Mouse (Mus musculus): ENCODE data around the gene Fbxw10.

The Fbxw10 gene

DNA sequence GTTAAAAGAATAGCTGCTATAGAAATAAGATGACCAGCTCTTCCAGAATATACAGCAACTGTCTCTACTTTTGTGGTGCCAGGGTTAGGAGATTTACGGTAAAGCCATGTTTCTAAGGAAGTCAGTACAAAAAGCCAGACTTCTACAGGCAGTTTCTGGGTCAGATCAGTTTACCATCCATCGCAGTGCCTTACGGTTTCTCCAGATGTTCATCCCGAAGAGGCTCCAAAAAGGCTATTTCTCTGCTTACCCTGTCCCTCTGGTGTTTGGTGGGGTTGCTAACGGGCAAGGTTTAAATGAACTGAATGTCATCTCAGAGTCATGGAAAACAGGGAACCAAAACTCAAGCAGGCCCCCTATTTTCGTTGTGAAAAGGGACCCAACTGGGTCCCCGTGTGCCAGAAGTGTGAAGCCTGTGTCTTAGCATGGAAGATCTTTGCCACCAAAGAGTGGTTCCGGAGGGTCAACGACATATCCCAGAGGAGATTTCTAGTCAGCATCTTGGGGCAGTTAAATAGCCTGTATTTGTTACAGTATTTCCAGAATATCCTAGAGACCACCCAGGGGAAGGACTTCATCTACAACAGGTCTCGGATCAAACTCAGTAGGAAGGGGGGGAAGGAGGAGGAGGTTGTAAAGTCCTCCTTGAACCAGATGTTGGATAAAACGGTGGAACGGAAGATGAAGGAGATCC lies at the start of gene Fbxw10:
Gene Fbxw10, plus strand, starts transcription at position 109 of the 694 bp plus-strand sequence.
- in situ Hi-C loops (cut with MseI, MboI), result no loop called here

DNA sequence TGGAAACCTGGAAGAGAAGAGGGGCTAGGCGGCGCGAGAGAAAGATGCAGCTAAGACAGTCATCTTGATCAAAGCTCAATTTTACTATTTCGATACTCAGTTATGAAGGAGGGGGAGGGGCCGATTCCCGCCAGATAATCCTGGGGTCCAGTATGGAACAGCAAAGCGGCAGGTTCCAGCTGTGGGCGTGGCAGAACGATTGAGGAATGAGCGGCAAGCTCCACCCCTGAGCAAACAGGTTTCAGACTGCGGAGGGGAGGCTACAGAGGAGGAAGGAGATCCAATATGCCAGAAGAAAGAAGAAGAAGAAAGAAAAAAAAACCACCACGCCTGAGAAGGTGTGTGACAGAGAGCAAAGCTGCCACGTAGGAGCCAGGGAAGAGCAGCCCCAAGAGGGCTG lies 42.8 kb upstream of the Fbxw10 start:
- in situ Hi-C loops (cut with MseI, MboI), result no loop called here

DNA sequence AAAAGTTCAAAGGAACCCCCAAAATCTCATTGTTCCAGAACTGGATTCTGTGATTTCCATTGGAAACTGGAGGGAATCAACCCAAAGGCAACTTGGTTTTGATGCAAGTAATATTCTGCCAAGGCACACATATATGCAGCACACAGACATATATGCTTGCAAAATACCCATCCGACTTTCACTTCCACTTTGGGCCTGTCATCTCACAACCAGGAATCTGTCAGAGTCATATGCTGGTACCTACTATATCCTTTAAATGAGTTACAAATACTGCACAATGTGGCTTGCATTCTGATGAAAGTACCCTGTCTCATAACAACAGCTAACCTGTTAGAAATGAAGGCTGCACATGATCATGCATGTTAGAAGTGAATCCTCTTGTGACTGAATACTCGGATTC lies 38.9 kb upstream of the Fbxw10 start:
- in situ Hi-C loops (cut with MseI, MboI), result no loop called here

DNA sequence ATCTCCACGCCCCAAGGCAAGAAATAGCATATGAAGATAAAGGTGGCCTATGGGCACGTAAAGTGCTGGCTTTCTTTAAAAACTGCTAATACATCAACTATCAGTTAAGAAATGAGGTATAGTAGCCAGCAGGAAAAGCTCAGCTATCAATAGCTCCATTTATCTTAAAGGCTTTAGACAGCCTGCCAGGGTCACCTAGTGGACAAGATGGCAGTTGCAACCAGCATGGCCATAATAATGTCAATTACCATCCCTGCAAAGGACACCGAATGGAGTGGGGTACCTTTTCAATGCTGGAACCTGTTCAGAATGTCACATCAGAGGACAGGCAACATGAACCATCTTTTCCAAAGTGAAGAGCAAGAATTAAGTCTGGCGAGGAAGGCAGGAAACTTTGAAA lies 37.7 kb upstream of the Fbxw10 start:
- in situ Hi-C loops (cut with MseI, MboI), result no loop called here

DNA sequence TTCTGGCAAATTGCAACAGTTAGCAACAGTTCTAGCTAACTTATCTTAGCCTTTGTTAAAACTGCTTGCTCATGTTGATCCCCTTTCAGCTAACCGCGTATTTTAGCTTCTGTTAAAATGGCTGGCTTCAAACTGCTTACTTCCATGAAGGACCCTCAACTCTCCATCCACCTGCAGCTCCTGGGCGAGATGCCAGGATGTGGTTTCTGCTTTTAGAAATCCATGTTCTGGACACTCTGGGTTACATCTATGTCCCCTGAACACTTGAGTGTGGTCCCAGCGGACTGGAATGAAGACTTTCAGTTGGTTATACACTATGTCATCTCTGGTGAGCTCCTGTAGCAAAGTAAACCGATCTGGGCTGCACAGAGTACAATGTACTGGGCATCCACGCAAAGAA lies 34.6 kb upstream of the Fbxw10 start:
- in situ Hi-C loops (cut with MseI, MboI), result no loop called here

DNA sequence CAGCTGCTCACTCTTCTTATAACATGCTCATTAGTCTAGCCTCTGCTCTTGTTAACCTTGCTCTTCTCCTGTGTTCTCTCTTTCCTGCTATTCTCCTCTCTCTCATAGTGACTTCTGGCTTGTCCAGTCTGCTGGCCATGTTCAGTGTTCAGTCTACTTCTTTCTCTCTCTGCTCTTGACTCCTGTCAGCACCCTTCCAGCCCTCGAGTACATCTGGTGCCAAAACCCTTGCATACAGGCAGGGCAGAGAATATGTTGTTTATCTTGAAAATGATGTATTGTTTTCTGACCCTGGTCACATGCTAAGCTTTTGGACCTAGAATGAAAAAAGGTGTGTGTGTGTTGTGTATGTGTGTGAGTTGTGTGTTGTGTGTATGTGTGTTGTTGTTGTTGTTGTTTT lies 33.4 kb upstream of the Fbxw10 start:
- in situ Hi-C loops (cut with MseI, MboI), result no loop called here

DNA sequence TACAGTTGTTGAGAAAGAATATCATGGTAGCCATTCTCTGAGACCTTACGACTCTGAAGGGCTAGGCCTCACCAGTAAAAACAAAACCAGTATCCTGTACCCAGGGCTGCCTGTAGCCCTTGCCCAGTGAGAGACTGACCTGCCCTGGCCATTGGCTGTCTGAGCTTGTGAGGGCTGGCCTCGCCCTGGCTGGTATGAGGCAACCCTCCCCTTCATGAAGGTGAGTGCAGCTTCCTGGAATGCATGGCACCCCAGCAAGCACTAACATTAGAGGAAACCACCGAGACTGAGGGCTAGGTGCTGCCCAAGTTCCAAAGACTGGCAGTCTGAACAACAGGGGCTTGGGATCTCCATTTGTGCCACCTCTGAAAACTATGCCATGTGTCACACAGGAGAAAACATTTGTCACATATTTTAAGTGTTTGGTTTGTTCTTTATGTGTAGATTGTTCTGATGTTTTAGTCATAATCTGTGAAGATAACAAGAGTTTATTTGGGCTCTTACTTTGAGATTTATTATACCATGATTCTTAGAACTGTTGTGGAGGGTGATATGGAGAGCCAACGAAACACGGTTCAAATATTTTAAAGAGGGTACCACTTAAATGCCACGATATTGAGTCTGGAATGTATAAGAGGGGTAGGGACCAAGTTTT lies 32.8 kb upstream of the Fbxw10 start:
- in situ Hi-C loops (cut with MseI, MboI), result no loop called here

DNA sequence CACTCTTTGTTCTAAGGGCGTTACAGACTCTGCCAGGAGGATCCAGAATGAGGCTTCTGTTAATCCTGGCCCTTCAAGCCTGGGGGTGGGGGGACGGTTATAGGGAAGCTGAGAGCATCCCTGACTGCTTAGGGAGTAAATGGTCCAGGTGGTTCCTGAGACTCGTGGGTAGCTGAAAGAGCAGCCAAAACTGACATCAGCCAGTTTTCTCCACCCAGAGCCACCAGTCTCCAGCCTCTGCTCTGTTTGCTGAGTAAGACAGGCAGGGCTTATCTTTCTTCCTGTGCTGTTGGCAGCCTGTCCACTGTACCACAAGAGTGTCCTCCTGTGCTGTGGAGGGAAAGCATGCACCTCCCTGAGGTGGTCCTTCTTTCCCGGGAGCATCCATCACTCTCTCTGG lies 32.2 kb upstream of the Fbxw10 start:
- in situ Hi-C loops (cut with MseI, MboI), result no loop called here

DNA sequence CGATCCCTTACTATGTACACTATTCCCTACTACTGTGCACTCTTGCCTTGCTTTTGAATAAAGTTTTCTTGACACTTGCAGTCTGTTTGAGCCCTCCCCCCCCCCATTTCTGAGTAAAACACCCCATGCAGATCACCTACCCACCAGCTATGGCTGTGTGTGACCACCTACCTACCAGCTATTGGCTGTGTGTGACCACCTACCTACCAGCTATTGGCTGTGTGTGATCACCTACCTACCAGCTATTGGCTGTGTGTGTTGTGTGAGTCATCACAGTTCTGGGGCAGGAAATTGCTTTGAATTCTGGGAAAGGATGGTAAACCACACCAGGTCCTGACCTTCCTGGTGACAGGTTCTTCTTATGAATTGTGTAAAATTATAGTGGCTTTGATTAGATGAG lies 31.4 kb upstream of the Fbxw10 start:
- in situ Hi-C loops (cut with MseI, MboI), result no loop called here

DNA sequence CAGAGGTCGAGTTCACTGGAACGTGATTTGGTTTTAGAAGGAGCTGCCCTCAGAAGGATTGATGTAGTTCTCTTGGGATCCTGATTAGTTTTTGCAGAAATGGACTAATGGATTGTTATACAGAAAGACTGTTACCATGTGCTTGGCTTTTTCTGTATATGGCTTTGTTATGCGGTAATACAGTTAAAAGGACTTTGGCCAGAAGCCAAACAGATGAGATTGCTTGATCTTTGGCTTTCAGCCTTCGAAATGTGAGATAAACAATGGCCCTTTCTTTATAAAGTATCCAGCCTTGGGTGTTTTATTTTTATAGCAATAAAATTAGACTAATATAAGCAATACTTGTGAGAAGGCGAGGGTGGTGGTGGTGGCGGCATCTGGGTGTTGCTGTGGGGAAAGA lies 30.3 kb upstream of the Fbxw10 start:
- in situ Hi-C loops (cut with MseI, MboI), result no loop called here

DNA sequence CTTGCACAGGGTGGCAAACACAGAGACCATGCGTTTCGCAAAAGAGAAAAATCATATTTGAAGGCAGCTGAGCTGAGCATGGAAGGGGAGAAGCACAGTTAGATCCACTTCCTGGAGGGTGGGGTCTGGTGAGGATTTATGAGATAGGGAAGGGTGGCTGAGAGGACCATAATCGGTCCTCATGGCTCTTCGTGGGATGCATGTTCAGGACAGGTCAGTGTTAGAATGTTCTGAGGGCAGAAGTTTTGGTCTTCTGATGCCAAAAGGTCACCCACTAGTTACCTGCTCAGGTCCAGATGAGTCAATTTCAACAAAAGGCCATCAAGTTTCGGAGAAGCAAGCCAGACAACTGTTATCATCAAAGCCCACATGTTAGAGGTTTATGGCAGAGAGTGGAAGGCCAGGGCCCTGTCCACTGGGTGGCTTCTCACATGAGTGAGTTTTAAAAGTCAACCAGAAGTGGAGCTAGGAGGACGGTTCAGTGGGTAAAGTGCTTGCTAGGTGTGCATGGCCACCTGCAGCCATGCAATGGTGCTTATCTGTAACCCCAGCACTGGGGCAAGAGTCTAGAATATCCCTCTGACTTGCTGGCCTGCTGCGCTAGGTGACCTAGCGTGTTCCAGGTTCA lies 27.7 kb upstream of the Fbxw10 start:
- in situ Hi-C loops (cut with MseI, MboI), result no loop called here

DNA sequence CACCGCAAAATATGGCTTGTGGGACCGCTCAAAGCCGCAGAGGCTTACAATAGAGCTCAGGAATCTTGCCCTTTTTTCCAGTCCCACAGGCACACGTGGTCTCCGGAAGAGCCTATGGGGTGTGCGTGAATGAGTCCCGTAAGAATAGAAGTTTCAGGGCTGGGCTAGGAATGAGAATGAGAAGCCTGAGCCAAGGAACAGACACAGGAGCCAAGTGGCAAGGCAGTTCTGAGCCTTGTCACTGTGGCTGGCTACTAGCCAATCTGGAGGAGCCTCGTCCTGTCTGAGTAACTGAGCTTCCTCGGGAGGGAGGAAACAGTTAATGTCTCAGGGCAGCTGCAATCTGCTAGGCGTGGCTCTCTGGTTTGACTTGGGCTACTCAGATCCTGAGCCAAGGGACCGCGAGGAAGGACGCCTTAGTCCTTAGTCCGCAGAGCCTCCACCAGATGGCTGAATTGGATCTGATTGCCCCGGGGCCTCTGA lies 26.8 kb upstream of the Fbxw10 start, which contains the start of gene Trim16:
Gene Trim16, plus strand, starts transcription at position 173 of the 483 bp plus-strand sequence.
- in situ Hi-C loops (cut with MseI, MboI), result no loop called here

DNA sequence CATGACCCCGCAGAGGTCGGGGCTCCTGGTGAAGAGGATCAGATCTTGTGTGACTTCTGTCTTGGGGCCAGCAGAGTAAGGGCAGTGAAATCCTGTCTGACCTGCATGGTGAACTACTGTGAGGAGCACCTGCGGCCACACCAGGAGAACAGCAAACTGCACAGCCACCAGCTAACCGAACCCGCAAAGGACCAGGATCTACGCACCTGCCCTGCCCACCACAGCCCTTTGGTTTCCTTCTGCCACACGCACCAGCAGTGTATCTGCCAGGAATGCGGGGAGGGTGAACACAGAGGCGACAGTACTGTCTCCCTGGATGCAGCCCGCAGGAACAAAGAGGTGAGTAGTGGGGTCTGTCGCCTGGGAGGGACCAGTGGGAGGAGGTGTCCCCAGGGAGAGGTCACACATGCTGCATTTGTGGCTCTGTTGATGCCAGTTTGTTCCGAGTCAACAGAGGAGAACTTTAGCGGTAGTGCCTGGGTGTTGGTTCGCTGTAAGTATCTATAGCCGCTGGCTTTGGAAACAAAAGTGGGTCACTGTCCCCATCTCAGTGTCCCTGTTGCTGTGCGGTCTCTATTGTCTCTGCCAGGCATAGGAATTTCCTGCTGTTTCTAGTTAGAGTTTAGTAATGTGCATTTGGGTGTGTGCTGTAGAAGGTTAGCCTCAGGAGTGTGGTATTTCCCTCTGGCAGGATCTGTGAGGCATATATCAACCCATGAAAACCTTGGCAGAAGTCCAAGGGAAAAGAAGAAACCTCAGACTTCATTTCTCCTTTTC lies 26.0 kb upstream of the Fbxw10 start:
- in situ Hi-C loops (cut with MseI, MboI), result no loop called here

DNA sequence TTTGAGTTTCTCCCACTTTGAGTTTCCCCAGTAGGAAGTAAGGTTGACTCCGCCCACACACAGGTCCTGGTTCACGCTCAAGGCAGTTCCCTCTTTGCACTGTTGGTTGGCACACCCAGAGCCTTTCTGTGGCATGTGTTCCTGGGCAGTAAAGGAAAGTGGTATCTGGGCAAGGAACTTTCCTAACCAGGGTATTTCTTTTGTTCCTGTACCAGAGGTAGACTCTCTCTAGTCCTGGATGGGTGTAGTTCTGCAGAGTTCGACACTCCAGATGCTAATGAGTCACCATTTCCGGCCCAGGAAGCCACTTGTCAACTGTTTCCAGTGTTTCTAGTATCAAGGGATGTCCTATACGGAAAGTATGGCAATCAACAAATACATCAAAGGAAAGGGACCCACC lies 25.0 kb upstream of the Fbxw10 start:
- in situ Hi-C loops (cut with MseI, MboI), result no loop called here

DNA sequence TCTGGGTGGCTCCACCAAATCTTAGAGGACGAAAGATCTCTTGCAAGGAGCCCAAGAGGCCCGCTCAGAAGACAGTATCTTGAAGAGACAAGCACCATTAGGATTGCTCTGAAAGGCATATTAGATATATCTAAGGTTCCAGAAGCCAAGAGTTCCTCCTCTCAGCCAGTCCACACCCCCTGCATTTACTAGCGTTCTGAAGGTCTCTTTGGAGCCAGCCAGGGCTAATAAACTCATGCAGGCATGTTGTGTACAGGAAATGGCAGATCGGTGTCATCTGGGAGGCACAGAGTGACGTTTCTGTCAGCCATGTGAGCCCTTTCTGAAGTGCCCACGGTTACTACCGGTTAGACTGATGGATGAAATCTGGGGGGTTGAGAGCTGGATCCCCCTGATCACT lies 22.7 kb upstream of the Fbxw10 start:
- in situ Hi-C loops (cut with MseI, MboI), result no loop called here

DNA sequence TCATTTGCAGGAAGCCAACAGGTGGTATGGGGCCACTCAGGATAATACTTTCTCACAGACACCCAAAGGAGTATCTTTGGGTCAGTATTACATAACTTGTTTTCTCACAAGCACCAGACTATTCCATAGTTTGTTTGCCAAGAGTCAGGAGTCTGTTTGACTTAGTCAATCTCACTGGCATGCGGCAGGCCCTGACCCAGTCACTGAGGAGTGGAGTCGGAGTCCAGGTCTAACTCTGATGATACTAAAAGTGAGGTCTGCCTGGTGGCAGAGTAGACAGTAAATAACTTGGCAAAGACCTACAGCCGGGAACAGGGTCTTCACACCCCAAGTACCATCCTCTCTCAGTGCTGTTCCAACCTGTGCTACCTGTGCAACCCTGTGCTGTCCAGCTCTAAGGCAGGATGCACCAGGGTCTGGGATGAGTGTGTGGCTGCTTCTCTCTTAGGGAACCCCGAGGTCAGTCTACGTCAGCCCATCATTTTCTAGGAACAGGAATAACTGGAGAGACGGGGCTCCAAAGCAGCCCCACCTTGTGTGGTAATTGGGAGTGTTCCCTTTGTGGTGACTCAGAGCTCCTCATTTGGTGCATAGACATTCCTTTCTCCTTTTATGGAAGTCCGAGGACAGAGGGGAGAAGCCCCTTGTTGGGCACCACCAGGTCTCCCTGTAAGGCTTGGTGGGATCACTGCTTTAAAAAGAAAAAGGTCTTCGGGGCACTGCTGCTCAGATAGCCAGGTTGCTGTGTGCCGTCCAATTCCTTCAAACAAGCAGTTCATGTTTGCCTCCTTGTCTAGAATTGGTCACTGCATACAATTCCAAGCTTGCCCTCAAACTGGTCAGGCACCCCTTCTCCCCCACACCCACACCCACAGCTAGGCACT lies 21.4 kb upstream of the Fbxw10 start:
- in situ Hi-C loops (cut with MseI, MboI), result no loop called here

DNA sequence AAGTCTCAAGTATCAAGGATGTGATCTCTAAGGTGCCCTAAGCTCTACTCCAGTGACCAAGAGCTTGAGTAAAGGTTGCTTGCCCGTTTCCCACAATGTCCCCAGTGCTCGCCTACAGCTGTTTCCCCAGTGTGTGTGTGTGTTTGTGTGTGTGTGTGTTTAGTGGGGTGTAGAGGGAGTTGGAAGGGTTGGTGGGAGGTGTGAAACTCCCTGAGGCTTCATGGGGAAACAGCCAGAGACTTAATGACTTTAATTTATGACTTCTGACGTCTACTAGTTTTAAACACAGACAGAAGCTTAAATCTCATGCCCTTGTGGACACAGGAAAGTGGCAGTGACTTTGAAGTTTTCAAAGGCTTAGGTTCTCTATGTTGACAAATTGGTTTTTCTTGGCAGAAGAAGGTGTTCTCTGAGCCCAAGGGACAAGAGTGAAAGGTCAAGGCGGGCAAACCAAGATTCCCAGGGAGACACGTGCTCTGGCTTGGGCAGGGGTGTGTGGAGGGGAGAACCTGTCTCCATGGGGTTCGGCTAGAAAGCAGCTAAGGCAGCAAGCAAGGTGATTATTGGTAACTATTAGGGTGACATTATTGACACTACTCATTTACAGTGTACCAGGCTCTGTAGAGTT lies 20.6 kb upstream of the Fbxw10 start:
- in situ Hi-C loops (cut with MseI, MboI), result no loop called here

DNA sequence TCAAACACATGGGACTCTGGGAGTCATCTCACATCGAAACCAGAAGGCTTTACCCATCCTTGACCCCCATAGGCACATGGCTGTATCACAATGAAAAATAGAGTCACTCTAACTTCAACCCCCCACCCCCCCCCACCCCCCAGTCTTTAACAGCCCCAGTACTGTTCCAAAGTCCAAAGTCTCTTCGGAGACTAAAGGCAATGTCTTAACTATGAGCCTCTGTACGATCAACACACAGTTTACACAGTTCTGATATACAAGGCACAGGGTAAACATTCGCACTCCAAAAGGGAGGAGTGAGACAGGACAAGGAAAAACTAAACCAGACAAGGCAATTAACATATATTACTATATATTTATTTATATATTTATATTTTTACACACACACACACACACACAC lies 19.7 kb upstream of the Fbxw10 start:
- in situ Hi-C loops (cut with MseI, MboI), result no loop called here

DNA sequence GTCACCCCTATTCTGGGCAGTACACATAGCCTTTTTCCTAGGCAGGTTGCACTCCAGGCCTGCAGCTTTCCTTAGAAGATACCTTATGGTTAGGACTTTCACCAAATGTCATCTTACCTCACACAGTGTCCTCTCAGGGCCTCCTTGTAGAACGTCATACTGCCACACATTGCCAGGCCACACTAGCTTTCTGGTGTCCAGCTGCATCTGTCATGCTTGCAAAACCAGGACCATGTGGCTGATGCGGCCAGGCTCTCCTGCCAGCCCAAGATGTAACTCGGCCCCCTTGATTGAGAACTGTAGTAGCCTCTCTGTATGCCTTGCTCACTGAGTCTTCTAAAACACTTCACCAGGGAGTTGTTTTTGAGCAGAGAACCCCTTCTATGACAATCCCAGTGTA lies 19.0 kb upstream of the Fbxw10 start:
- in situ Hi-C loops (cut with MseI, MboI), result no loop called here

DNA sequence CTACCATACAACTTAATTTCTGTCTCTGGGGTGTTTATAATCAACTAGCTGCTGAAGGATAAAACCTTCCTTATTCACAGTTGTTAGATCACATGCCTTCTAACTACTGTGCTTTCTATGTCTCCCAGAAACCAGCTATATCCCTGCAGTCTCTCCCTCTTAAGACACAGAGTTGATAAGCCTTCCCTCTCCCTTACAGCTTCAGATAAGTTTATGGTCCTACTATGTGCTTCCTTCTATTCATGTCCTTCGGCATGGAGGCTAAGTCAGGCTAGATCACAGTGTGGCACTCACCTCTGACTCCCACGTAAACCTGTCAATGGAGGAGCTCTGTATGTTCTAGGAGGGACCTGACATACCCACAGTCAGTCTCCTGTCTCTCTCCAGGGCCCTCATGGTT lies 16.5 kb upstream of the Fbxw10 start:
- in situ Hi-C loops (cut with MseI, MboI), result no loop called here

DNA sequence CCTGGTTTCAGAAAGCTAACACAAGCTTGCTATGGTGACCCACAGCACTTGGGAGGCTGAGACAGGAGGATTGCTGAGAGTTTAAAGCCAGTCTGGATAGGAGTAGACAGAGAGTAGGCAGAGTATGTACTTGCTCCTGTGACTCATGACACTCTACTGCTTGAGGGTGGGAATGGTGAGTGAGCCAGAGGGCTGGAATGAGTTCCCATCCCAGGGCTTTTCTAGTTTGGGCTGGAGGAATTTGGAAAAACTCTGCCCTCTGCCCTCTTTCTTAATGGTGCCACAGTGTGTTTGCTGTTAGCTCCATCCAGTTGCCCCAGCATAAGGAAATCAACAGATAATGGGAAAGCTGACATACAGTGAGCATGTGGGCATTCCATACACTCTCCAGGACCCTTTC lies 15.0 kb upstream of the Fbxw10 start:
- in situ Hi-C loops (cut with MseI, MboI), result no loop called here
